Mouse (Mus musculus) layer of hippocampus, adult 2 months (tissue): ENCODE results near the gene Rp9. TPM values are rescaled to one million over a fixed set of nuclear protein-coding genes. Genes with fewer than 3 reads are reported as not detected.
"Not testable (repeated sequence)": the region's sequence is repeated elsewhere in the genome, so short reads cannot be mapped to it uniquely, and the experiment has no call there.

Source experiments
- DNase-seq, 2 experiments: peaks; one replicate each; pipeline ENCODE4 v3.0.0; 2022; ENCODE audit warnings: low spot score in 2 of 2
- H3K27ac ChIP-seq: fragments of 200-600 bp; 2 replicates; pipeline ENCODE4 v1.8.1; 2022
- H3K4me3 ChIP-seq: fragments of 200-600 bp; 2 replicates; pipeline ENCODE4 v1.8.1; 2022; ENCODE audit warnings: mild to moderate bottlenecking
- CTCF ChIP-seq: fragments of 200-600 bp; conservative IDR thresholded peaks from 2 replicates; pipeline ENCODE4 v1.8.1; 2022; ENCODE audit warnings: antibody characterized with exemption, mild to moderate bottlenecking, moderate library complexity
- total RNA-seq, 2 experiments: library from RNA; stranded (reverse); gene quantifications; 2 replicates each; pipeline ENCODE4 v1.2.3; 2021

Gene Rp9
- total RNA-seq, 2 experiments from 2014 or later = 34.3 to 34.5 TPM

DNA sequence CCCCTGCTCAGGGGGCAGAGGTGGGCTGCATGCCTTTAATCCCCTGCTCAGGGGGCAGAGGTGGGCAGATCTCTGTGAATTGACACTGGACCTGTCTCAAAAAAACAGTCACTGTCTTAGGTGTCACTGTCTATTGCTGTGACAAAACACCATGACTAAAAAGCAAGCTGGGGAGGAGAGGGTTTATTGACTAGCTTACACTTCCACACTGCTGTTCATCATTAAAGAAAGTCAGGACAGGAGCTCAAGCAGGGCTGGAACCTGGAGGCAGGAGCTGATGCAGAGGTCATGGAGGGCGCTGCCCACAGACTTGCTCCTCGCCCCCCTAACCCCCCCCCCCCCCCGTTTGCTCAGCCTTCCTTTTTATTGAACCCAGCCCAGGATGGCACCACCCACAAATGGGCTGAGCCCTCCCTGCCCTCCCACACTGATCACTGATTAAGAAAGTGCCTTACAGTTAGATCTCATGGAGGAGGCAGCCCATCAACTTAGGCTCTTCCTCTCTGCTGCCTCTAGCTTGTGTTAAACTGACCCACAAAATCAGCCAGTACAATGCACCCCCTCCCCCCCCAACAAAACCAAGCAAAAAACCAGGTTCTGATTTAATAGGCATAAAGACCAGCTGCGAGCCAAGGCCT, 41.4 kb downstream of the Rp9 start:
- H3K27ac ChIP-seq = no peak overlapping the region
- DNase-seq = no peak
- TF ChIP-seq CTCF = no peak
- H3K4me3 ChIP-seq = no peak overlapping the region

DNA sequence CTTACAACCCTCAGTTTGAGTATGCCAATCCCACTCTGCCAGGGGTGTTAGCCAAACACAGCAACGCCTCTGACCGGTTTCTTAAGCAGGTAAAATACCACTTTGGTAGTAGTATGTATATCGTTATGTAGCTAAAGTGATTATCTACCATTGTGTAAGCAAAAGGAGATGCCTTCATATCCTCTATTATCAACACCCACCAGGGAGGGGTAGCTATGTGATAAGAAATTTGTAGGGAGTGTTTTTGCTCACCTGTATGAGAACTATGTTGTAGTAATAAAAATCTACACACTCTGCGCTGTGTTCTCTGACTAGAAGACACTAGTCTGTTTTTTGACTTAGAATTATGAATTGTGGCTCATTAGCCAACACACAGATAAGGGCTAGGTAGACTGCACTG, 44.8 kb downstream of the Rp9 start:
- DNase-seq = no peak
- H3K27ac ChIP-seq = no peak overlapping the region
- no peak for TF ChIP-seq CTCF
- no peak overlapping the region for H3K4me3 ChIP-seq

DNA sequence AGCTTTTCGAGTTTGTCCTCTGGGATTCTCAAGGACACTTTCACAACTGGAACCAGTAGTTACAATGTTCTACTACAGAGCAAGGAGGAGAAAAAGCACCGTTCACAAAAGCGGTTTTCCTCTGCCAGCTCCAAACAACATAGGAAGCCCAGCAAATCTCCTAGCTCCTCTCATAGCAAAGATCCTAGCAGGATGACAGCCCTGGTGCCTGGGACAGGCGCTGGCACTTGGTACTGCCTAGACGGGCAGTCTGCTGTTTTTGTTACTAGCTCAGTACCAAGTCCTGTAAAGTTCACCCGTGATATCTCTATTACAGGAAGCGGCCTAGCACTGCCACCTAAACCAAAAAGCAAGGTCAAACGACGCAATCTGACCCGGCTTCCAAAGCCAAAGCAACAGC, 45.3 kb downstream of the Rp9 start:
- Histone ChIP-seq H3K27ac (no peak overlapping the region), H3K4me3 (no peak overlapping the region)
- no peak for DNase-seq
- TF ChIP-seq CTCF = no peak

DNA sequence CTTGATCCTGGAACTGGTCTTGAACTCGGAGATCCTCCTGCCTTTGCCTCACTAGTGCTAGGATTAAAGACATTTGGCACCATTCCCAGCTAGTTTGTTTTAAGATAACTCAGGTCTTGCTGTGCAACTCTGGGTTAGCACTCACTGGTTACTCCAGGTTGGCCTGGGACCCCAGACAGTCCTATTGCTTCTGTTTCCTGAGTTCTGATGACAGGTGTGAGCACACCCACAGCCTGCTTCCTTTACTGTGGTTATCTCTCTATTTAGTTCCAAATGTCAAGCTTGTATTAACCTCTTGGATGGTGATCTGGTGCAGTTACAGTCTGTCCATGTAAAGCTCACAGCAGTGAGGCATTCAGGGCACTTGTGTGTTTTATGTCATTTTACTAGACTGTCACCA, 46.0 kb downstream of the Rp9 start:
- H3K4me3 ChIP-seq = no peak overlapping the region
- DNase-seq = no peak
- TF ChIP-seq CTCF = no peak
- no peak overlapping the region for H3K27ac ChIP-seq

DNA sequence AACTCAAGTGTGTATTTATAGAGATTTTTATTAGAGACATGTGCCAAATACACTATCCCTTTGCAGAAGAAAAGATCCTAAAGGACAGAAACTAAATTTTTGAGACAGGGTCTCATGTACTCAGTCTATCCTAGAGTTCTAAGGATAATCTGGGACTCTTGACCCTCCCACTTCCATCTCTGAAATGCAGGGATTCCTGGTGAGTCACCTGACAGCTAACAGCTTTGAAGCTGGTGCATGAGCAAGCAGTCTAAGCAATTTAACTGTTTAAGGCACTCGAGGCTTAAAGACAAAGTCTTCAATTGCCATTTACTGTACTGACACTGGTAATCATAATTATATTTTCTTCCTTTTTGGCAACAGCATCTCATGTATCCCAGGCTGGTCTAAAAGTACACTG, 47.0 kb downstream of the Rp9 start:
- no peak overlapping the region for H3K27ac ChIP-seq
- H3K4me3 ChIP-seq = no peak overlapping the region
- DNase-seq = no peak
- TF ChIP-seq CTCF = no peak

DNA sequence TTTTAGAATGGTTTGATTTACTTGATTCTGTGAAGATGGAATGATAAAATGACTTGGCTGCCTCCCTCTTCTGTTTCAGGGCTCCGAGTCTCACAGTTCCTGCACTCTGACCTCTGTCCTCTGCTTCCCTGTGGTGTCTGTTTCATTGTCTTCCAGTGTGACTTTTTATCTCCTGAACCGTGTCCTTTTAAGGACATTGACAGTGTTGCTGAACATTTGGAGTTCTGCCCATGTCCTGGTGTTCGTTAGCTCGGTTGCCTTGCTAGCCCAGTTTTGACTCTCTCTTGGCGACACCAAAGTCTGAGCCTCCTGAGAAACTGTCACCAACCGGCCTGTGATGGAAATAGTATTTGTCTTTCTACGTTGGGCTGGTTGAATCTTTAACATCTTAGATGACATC, 49.1 kb downstream of the Rp9 start:
- H3K4me3 ChIP-seq = no peak overlapping the region
- TF ChIP-seq CTCF = no peak
- DNase-seq = no peak
- no peak overlapping the region for H3K27ac ChIP-seq

DNA sequence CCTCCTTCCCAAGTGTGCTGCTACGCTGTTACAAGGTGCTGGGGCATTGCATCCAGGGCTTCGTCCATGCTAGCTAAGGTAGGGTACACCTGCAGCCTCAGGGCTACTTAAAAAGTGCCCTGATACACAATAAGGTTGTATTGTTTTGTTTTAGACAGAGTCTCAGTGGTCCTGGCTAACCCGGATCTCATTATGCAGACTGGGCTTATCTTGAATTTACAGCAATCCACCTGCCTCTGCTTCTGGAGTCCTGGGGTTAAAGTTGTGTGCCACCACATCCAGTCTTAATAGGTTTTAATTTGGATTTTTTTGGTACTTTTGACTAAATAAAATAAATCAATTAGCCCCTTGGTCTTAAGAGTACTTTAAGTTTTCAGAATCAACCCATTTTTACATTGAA, 49.7 kb downstream of the Rp9 start:
- TF ChIP-seq CTCF = no peak

DNA sequence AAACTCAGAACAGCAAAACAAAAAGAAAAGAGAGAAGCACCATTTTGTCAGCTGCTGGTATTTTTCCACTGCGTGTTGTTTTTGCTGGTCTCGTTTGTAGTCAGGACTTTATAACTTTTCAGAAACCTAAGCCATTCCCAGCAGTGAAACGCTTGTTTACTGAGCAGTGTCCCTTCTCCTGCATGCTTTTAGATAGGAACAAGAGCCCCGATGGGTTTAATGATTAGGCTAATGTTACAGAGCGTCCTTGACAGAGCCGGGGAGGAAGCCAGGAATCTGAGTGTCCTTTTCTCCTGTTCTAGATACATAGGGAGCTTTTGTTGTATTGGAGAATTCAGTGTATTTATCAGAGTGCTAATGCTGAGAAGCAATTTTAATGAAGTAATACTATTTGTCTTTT, 52.0 kb downstream of the Rp9 start:
- DNase-seq = no peak
- Histone ChIP-seq H3K4me3 (no peak overlapping the region), H3K27ac (peak overlapping the region; percentile 43; the same call in 1 of the 2 replicates)
- TF ChIP-seq CTCF = no peak

More for the DNA sequence above, 49.7 kb downstream of the Rp9 start:
- Histone ChIP-seq H3K27ac (no peak overlapping the region), H3K4me3 (no peak overlapping the region)
- no peak for DNase-seq

DNA sequence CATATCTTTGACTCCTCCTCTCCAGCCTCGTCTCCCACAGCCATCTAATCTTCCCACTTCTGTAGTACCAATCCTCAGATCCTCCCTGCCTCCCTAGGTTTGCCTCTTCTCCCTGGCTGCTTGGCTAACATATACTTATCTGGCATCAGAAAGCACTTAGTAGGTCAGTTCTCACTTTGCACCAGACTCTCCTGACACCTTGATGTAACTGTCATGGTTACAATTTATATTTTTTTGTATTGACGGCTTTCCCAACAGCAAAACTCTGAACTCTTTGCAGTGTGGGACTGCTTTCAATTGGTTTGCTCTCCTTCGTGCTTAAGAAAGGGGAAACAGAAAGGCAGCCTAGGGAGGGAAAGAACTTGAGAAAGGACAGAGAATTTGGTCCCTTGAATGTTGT, 53.4 kb downstream of the Rp9 start:
- TF ChIP-seq CTCF = no peak
- no peak overlapping the region for H3K4me3 ChIP-seq
- H3K27ac ChIP-seq = no peak overlapping the region
- no peak for DNase-seq

DNA sequence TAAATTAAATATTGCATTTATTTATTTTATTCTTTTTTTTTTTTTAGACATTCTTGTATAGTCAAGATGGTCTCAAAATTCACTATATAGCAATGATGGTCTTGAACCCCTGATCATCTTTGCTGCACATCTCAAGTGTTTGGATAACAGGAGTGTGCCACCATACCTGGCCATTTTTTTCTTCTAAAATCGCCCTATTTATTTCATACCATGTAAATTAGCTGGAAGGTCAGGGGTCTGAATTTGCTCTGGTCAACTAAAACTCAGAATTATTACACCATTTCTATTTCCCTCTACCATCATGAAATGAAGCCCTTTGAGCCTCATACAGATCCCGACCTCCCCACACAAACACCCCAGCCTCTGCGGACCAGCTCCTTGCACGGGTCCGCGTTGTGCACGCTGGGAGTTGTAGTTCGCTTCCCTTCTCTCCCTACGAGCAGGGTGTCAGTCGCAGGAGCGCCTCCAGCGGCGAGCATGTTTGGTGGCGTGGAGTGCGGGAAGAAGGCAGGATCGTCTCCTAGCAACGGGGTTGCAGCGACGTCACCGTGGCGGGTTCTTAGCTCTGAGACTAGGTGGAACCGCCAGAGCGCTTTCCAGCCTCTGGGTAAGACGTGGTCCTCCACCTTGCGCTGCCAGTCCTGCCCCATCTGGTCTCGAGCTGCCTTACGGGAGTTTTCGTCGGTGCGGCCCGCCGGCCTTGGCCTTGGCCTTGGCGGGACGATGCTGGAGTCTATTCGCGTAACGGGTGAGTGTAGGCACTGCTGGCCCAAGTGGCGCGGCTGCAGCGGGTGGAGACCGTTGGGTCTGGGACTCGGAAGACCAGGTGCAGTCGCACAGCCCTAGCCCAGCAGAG, 58.3 kb downstream of the Rp9 start, which contains the start of gene 9530077C05Rik:
Gene 9530077C05Rik (plus strand): TSS at position 512 of the 856 bp plus-strand sequence.
- Histone ChIP-seq H3K27ac (peak within 1 kb of the TSS; percentile 87), H3K4me3 (peak within 1 kb of the TSS; percentile 83)
- peak; percentile 94 for TF ChIP-seq CTCF
- DNase-seq = peak; percentile 97 to 99

DNA sequence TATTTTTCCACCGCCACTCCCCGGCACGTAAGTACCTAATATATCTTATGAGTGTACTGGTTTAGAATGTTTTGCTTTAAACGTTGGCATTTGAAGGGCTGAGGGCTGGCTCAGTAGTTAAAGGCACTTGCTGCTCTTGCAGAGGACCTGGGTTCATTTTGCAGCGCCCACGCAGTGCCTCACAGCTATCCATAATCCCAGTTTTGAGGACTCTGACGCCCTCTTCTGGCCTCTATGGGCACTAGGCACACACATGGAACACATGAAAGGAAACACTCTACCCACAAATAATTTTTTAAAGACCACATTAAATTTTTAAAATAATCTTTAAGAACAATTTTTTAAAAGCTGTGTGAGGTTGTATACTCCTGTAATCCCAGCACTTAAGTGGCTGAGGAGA, 60.0 kb downstream of the Rp9 start:
- H3K4me3 ChIP-seq = no peak overlapping the region
- TF ChIP-seq CTCF = peak; percentile 45
- no peak for DNase-seq
- H3K27ac ChIP-seq = no peak overlapping the region

DNA sequence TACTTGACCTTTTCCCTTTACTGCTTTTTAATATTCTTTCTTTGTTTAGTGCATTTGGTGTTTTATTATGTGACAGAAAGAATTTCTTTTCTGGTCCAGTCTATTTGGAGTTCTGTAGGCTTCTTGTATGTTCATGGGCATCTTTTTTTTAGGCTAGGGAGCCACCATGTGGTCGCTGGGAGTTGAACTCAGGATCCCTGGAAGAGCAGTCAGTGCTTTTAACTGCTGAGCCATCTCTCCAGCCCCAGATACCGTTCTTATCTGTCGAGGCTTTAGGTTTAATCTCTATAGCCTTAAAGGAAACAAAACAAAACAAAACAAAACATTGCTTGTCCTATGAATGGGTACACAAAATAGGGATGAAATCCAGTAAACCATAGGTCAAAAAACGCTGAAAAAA, 61.2 kb downstream of the Rp9 start:
- TF ChIP-seq CTCF = peak; percentile 69
- peak; percentile 36 to 46 for DNase-seq

DNA sequence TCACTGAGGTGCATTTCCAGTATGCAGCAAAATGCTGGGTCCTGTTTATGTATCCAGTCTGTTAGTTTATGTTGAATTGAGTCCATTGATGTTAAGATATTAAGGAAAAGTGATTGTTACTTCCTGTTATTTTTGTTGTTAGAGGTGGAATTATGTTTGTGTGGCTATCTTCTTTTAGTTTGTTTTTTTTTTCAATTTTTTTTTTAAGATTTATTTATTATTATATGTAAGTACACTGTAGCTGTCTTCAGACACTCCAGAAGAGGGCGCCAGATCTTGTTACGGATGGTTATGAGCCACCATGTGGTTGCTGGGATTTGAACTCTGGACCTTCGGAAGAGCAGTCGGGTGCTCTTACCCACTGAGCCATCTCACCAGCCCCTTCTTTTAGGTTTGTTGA, 61.9 kb downstream of the Rp9 start:
- TF ChIP-seq CTCF = 0 out of 2 replicates have a peak, but pooled peaks have one; percentile 26
- not testable (repeated sequence) for H3K4me3 ChIP-seq, H3K27ac ChIP-seq, DNase-seq

More for the DNA sequence above, 61.2 kb downstream of the Rp9 start:
- H3K4me3 ChIP-seq, H3K27ac ChIP-seq: not testable (repeated sequence)
